Mouse (Mus musculus) heart, adult 2 months (tissue): ENCODE measurements around the gene Prap1. TPM values are rescaled to one million over a fixed set of nuclear protein-coding genes. Genes with fewer than 3 reads are reported as not detected.

ENCODE experiments used
- DNase-seq, 2 experiments: peaks; one replicate each; pipeline ENCODE4 v3.0.0; 2021
- H3K27ac ChIP-seq: fragments of 200-600 bp; 2 replicates; pipeline ENCODE4 v1.8.1; 2022
- H3K27me3 ChIP-seq: fragments of 200-500 bp; 2 replicates; pipeline ENCODE4 v1.6.1; 2012; ENCODE audit warnings: mild to moderate bottlenecking, low read length, inconsistent platforms, mixed read lengths; ENCODE audit not compliant: control insufficient read depth, insufficient read depth
- H3K36me3 ChIP-seq: fragments of 200-500 bp; 2 replicates; pipeline ENCODE4 v1.6.1; 2012; ENCODE audit warnings: low read length, inconsistent platforms; ENCODE audit not compliant: control insufficient read depth, insufficient read depth
- H3K4me1 ChIP-seq: fragments of 200-500 bp; 2 replicates; pipeline ENCODE4 v1.6.1; 2011; ENCODE audit warnings: low read length; ENCODE audit not compliant: control insufficient read depth, insufficient read depth
- H3K4me3 ChIP-seq: fragments of 200-600 bp; 2 replicates; pipeline ENCODE4 v1.8.1; 2022
- H3K79me2 ChIP-seq: fragments of 200-500 bp; replicated peaks from 2 replicates; pipeline ENCODE4 v1.6.1; 2012; ENCODE audit warnings: mild to moderate bottlenecking, inconsistent platforms, low read length, moderate library complexity, mixed read lengths; ENCODE audit not compliant: control insufficient read depth, insufficient read depth
- H3K9ac ChIP-seq: fragments of 200-500 bp; 2 replicates; pipeline ENCODE4 v1.6.1; 2012; ENCODE audit warnings: low read depth, mild to moderate bottlenecking, control low read depth, inconsistent platforms, low read length, mixed read lengths
- CTCF ChIP-seq: fragments of 200-600 bp; IDR thresholded peaks from 2 replicates; pipeline ENCODE4 v1.8.1; 2022; ENCODE audit warnings: antibody characterized with exemption, mild to moderate bottlenecking, moderate library complexity
- EP300 ChIP-seq: fragments of 200-500 bp; IDR thresholded peaks from 2 replicates; pipeline ENCODE4 v1.6.1; 2011; ENCODE audit warnings: low read depth, low read length, control low read depth; ENCODE audit not compliant: insufficient read depth
- POLR2A ChIP-seq: fragments of 200-500 bp; IDR thresholded peaks from 2 replicates; pipeline ENCODE4 v1.6.1; 2011; ENCODE audit warnings: mild to moderate bottlenecking, low read depth, low read length, control low read depth; ENCODE audit not compliant: insufficient read depth
- WGBS: fragments of 180-500 bp; shearing (Covaris S2); methylation state at CpG from one replicate; pipeline ENCODE4 v1.1.7; 2018; 5-methylcytosine and 5-hydroxymethylcytosine counted together
- intact Hi-C: fragments of 180-260 bp; cut with DNase I; formaldehyde crosslinking; loops from one replicate; pipeline ENCODE4 v1.15.1; 2025
- polyA plus RNA-seq: library from polyadenylated mRNA; depleted of rRNA; stranded (reverse); fragments of >200 nt; gene quantifications from 2 replicates; pipeline ENCODE4 v1.2.3, GENCODE M21; 2012
- total RNA-seq, 2 experiments: library from RNA; stranded (reverse); gene quantifications; 2 replicates each; pipeline ENCODE4 v1.2.3; 2021

Gene Prap1
- total and polyA plus RNA-seq, 3 experiments: 0.27 TPM; not detected in 2

- Histone ChIP-seq H3K79me2 (no peaks in the 10 kb centered on the region), H3K36me3 (no peaks in the 10 kb centered on the region), H3K27ac (no peak overlapping the region), H3K27me3 (no peaks in the 10 kb centered on the region), H3K4me3 (no peak overlapping the region), H3K4me1 (no peaks in the 10 kb centered on the region), H3K9ac (no peak overlapping the region)
- TF ChIP-seq POLR2A (no peak), EP300 (no peak), CTCF (no peak)
- no peak for DNase-seq
- intact Hi-C loops: no loop called here
Observed at GRCm38 (mm10) chr7:140096055-140096454, 2.9 kb downstream of the Prap1 start.

GRCm38 (mm10) chr7:140098466-140098865, 5.3 kb downstream of the Prap1 start:
- H3K27ac ChIP-seq: no peak overlapping the region
- H3K79me2 ChIP-seq: no peaks in the 10 kb centered on the region
- H3K27me3 ChIP-seq: no peaks in the 10 kb centered on the region
- WGBS: 55% methylated on average over 1 of the region's 1 CpGs
- H3K36me3 ChIP-seq: no peaks in the 10 kb centered on the region
- DNase-seq: no peak
- TF ChIP-seq CTCF (no peak), EP300 (no peak), POLR2A (no peak)
- H3K4me1 ChIP-seq: peaks cover 2% of the 10 kb centered on the region; the same call in 1 of the 2 replicates
- no peak overlapping the region for H3K9ac ChIP-seq
- intact Hi-C loops: no loop called here
- no peak overlapping the region for H3K4me3 ChIP-seq

GRCm38 (mm10) chr7:140101498-140101897, 8.3 kb downstream of the Prap1 start:
- Histone ChIP-seq H3K27me3 (no peaks in the 10 kb centered on the region), H3K4me3 (peak overlapping the region; percentile 65), H3K9ac (peak overlapping the region; percentile 68), H3K27ac (0 out of 2 replicates have a peak overlapping the region, but pooled peaks have one; percentile 37), H3K4me1 (peaks cover 2% of the 10 kb centered on the region; the same call in 1 of the 2 replicates), H3K79me2 (no peaks in the 10 kb centered on the region), H3K36me3 (no peaks in the 10 kb centered on the region)
- DNase-seq: no peak
- intact Hi-C loops: loop anchor here (1.0 kb wide), 1 partner anchor 65 kb away; the partner anchor contains the start of genes Tubgcp2 and Zfp511
- 74% methylated on average over 10 of the region's 10 CpGs for WGBS
- TF ChIP-seq CTCF (no peak), EP300 (no peak; the same call in 1 of the 2 replicates), POLR2A (no peak)

GRCm38 (mm10) chr7:140101993-140102860, 9.0 kb downstream of the Prap1 start, which contains the start of gene Fuom:
TSS of gene Fuom (minus strand) at chr7:140102441.
- no peaks in the 10 kb centered on the region for H3K36me3 ChIP-seq
- H3K27me3 ChIP-seq: no peaks in the 10 kb centered on the region
- H3K4me3 ChIP-seq: peak within 1 kb of the TSS; percentile 65
- no peaks in the 10 kb centered on the region for H3K79me2 ChIP-seq
- H3K4me1 ChIP-seq: peaks cover 2% of the 10 kb centered on the region; the same call in 1 of the 2 replicates
- H3K9ac ChIP-seq: peak within 1 kb of the TSS; percentile 68
- WGBS: under 1% methylated on average over 30 of the region's 30 CpGs
- DNase-seq: peak; percentile 90 to 91
- TF ChIP-seq CTCF (no peak), EP300 (no peak), POLR2A (peak; percentile 76)
- peak within 1 kb of the TSS; percentile 85 for H3K27ac ChIP-seq
- intact Hi-C loops: loop anchor here (1.0 to 2.0 kb wide), 2 partner anchors 15 to 66 kb away; partner anchors contain the start of genes Echs1, Tubgcp2 and Zfp511

GRCm38 (mm10) chr7:140104009-140104408, 10.8 kb downstream of the Prap1 start:
- TF ChIP-seq CTCF (no peak), EP300 (no peak), POLR2A (no peak)
- no peak for DNase-seq
- Histone ChIP-seq H3K9ac (no peak overlapping the region), H3K4me1 (peaks cover 2% of the 10 kb centered on the region; the same call in 1 of the 2 replicates), H3K27me3 (no peaks in the 10 kb centered on the region), H3K27ac (no peak overlapping the region), H3K36me3 (no peaks in the 10 kb centered on the region), H3K4me3 (no peak overlapping the region), H3K79me2 (no peaks in the 10 kb centered on the region)
- 70% methylated on average over 4 of the region's 4 CpGs for WGBS
- intact Hi-C loops: no loop called here

- intact Hi-C loops: no loop called here
- H3K4me3 ChIP-seq: no peak overlapping the region
- H3K4me1 ChIP-seq: no peaks in the 10 kb centered on the region; the same call in 1 of the 2 replicates
- no peak overlapping the region for H3K9ac ChIP-seq
- no peaks in the 10 kb centered on the region for H3K27me3 ChIP-seq
- 43% methylated on average over 3 of the region's 3 CpGs for WGBS
- no peak for DNase-seq
- no peaks in the 10 kb centered on the region; the same call in 1 of the 2 replicates for H3K79me2 ChIP-seq
- H3K36me3 ChIP-seq: 0 out of 2 replicates have a peak, but pooled peaks cover under 1% of the 10 kb centered on the region
- no peak overlapping the region for H3K27ac ChIP-seq
- TF ChIP-seq EP300 (no peak), CTCF (no peak), POLR2A (no peak)
Observed at GRCm38 (mm10) chr7:140111943-140112342, 18.7 kb downstream of the Prap1 start.
